Mouse (Mus musculus): Measurements from ENCODE around the gene Lhx8. TPM values are rescaled to one million over a fixed set of nuclear protein-coding genes. Genes with fewer than 3 reads are reported as not detected.

Lhx8 gene
- polyA plus RNA-seq, 1 experiment: 2.8 TPM

- no peaks in the 10 kb centered on the region for H3K4me1 ChIP-seq (ENCODE audit: control insufficient read depth, insufficient read depth, insufficient read length, low read length)
- H3K27ac ChIP-seq (replicated peaks; ENCODE audit: low read depth, low read length): no peak overlapping the region
- H3K4me3 ChIP-seq (ENCODE audit: insufficient read depth, low read depth, low read length): no peak overlapping the region
Measured at GRCm38 (mm10) chr3:154294924-154295834, 35.3 kb downstream of the Lhx8 start.

DNA sequence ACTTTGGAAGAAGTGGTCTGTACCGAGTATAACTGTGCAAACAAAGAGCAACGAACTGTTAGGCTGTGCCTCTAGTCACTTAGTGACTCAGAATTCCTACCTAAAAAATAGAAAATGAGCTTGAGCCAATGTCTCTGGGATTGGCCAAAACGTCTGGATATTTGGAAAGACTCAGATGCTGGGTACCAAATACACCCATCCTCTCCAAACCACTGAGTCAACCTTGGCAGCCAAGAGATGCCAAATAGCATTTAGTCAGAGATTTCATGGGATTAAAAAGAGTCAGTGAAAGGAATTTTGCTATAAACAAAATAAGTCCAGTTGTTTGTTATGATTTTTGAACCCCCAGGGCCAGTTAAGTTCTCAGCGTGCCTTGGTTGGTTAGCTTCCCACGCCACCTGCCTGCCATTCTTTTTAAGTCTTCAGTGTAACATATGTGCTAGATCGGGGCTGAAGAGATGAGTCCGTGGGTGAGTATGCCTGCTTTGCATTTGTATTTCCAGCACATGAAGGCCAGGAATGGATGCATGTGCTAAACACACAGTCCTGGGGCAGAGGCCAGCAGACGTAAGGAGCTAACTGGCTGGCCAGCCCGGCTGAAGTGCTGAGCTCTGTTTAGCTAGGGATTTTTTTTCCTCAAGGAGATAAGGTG lies 36.5 kb downstream of the Lhx8 start:
- Histone ChIP-seq H3K4me1 (ENCODE audit: control insufficient read depth, insufficient read depth, insufficient read length, low read length) (no peaks in the 10 kb centered on the region), H3K4me3 (ENCODE audit: insufficient read depth, low read depth, low read length) (no peak overlapping the region), H3K27ac (replicated peaks; ENCODE audit: low read depth, low read length) (no peak overlapping the region)

DNA sequence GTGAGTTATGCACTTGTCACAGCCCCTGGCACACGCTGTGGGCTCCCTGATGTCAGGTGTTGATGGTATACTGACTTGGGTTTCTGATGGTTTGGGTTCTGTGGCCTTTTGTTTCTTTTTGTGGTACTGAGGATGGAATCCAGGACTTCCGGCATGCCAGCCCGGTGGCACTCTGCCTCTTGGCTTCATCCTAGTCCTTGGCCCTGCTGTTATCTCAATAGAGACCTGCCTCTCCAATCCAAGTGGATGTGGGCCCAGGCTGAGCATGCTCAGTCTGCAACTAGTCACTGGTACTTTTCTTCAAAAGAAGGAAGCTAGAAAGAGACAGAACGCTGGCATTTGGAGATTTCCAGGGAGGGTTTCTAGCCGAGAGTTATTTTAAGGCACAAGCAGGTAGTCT lies 38.3 kb downstream of the Lhx8 start:
- H3K4me1 ChIP-seq (ENCODE audit: control insufficient read depth, insufficient read depth, insufficient read length, low read length): no peaks in the 10 kb centered on the region
- H3K4me3 ChIP-seq (ENCODE audit: insufficient read depth, low read depth, low read length): no peak overlapping the region
- H3K27ac ChIP-seq (replicated peaks; ENCODE audit: low read depth, low read length): no peak overlapping the region

- Histone ChIP-seq H3K4me1 (ENCODE audit: control insufficient read depth, insufficient read depth, insufficient read length, low read length) (no peaks in the 10 kb centered on the region), H3K4me3 (ENCODE audit: insufficient read depth, low read depth, low read length) (no peak overlapping the region), H3K27ac (replicated peaks; ENCODE audit: low read depth, low read length) (no peak overlapping the region)
Measured at GRCm38 (mm10) chr3:154290351-154290750, 40.1 kb downstream of the Lhx8 start.

- H3K27ac ChIP-seq (replicated peaks; ENCODE audit: low read depth, low read length): no peak overlapping the region
- H3K4me1 ChIP-seq (ENCODE audit: control insufficient read depth, insufficient read depth, insufficient read length, low read length): no peaks in the 10 kb centered on the region
- no peak overlapping the region for H3K4me3 ChIP-seq (ENCODE audit: insufficient read depth, low read depth, low read length)
Measured at GRCm38 (mm10) chr3:154288429-154289069, 41.9 kb downstream of the Lhx8 start.

GRCm38 (mm10) chr3:154287217-154287616 lies 43.2 kb downstream of the Lhx8 start:
- no peaks in the 10 kb centered on the region for H3K4me1 ChIP-seq (ENCODE audit: control insufficient read depth, insufficient read depth, insufficient read length, low read length)
- no peak overlapping the region for H3K27ac ChIP-seq (replicated peaks; ENCODE audit: low read depth, low read length)
- H3K4me3 ChIP-seq (ENCODE audit: insufficient read depth, low read depth, low read length): no peak overlapping the region

DNA sequence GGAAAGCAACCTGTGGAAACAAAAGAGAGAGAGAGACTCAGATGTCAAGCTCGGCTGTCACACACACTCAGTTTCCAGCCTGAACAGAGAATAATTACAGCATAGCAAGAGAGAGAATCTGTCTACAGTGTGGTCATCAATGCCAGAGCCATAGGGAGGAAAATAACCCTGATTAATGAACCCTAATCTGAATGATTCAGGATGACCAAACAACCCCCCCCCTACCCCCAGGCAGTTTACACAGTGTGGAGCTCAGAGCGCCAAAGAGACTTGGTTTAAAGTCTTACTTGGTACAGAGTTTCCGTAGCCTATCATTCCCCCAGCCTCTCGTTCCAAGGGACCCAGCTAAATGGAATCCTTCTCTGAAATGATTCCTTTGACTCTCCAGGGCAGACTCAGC lies 45.1 kb downstream of the Lhx8 start:
- H3K27ac ChIP-seq (replicated peaks; ENCODE audit: low read depth, low read length): no peak overlapping the region
- no peaks in the 10 kb centered on the region for H3K4me1 ChIP-seq (ENCODE audit: control insufficient read depth, insufficient read depth, insufficient read length, low read length)
- no peak overlapping the region for H3K4me3 ChIP-seq (ENCODE audit: insufficient read depth, low read depth, low read length)

GRCm38 (mm10) chr3:154284260-154284659 lies 46.2 kb downstream of the Lhx8 start:
- no peaks in the 10 kb centered on the region for H3K4me1 ChIP-seq (ENCODE audit: control insufficient read depth, insufficient read depth, insufficient read length, low read length)
- H3K27ac ChIP-seq (replicated peaks; ENCODE audit: low read depth, low read length): no peak overlapping the region
- no peak overlapping the region for H3K4me3 ChIP-seq (ENCODE audit: insufficient read depth, low read depth, low read length)

GRCm38 (mm10) chr3:154274681-154275080 lies 55.8 kb downstream of the Lhx8 start:
- Histone ChIP-seq H3K4me1 (ENCODE audit: control insufficient read depth, insufficient read depth, insufficient read length, low read length) (no peaks in the 10 kb centered on the region), H3K27ac (replicated peaks; ENCODE audit: low read depth, low read length) (no peak overlapping the region), H3K4me3 (ENCODE audit: insufficient read depth, low read depth, low read length) (no peak overlapping the region)

DNA sequence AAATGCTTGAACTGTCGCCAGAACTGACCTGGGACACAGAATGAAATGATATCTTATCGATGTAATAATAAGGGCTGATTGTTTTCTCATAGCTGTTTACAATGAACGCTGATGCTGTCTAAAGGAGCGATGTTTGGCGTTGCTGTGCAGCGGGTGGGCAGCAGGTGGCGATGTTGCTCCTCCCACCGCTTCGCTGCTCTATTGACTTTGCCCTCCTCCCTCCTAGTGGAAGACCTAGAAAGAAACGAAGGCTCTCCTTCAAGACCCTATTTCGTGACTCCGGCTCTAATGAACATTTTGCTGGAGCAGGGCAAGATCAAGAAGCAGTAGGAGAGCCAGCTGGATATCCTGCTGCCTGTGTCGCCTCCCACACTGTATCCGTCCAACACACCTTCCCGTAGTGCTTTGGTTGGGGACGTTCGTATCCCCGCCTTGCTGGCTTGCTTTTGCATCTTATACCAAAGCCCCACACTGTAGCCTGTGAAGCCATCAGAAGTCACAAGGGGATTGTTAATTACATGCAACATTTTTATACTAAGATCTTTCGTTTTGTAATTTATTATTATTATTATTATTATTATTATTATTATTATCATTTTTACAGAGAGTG lies 60.6 kb downstream of the Lhx8 start:
- H3K27ac ChIP-seq (replicated peaks; ENCODE audit: low read depth, low read length): no peak overlapping the region
- no peak overlapping the region for H3K4me3 ChIP-seq (ENCODE audit: insufficient read depth, low read depth, low read length)
- H3K4me1 ChIP-seq (ENCODE audit: control insufficient read depth, insufficient read depth, insufficient read length, low read length): no peaks in the 10 kb centered on the region

DNA sequence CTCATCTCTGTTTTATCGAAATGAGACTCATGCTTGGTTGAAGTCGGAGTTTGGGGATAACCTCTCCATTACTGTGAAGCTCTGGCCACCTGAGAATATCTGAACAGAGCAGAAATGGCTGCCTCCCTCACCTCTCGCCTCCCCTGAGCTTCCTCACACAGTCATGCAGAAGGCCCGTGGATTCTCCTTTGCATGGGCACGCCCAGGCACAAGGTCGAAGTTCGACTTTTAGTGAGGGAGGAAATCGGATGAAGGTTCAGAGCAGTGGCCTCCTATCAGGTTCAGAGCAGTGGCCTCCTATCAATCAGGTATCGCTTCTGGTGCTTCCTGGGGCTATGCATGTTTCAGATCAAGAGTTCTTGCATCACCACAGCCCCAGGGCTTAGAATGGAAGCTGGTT lies 62.1 kb downstream of the Lhx8 start:
- Histone ChIP-seq H3K4me3 (ENCODE audit: insufficient read depth, low read depth, low read length) (no peak overlapping the region), H3K27ac (replicated peaks; ENCODE audit: low read depth, low read length) (no peak overlapping the region), H3K4me1 (ENCODE audit: control insufficient read depth, insufficient read depth, insufficient read length, low read length) (no peaks in the 10 kb centered on the region)

GRCm38 (mm10) chr3:154257312-154257711 lies 73.1 kb downstream of the Lhx8 start:
- H3K4me1 ChIP-seq (ENCODE audit: control insufficient read depth, insufficient read depth, insufficient read length, low read length): no peaks in the 10 kb centered on the region
- H3K4me3 ChIP-seq (ENCODE audit: insufficient read depth, low read depth, low read length): no peak overlapping the region
- H3K27ac ChIP-seq (replicated peaks; ENCODE audit: low read depth, low read length): no peak overlapping the region
